Mouse (Mus musculus): ENCODE data around the gene Cntn5.

GRCm38 (mm10) chr9:9965370-9965769, 939.2 kb downstream of the Cntn5 start:
- TF ChIP-seq CTCF (IDR thresholded peaks at IDR 0.05; ENCODE audit: borderline replicate concordance, insufficient read depth, low read depth, low read length) (no peak), POLR2A (IDR thresholded peaks at IDR 0.05; ENCODE audit: borderline replicate concordance, insufficient read depth, low read length) (no peak)

Measured in cerebellum, adult 2 months (tissue).